Mouse (Mus musculus) embryonic facial prominence, embryonic 15.5 days (tissue): Measurements from ENCODE around the gene Gm14548. TPM values are rescaled to one million over a fixed set of nuclear protein-coding genes. Genes with fewer than 3 reads are reported as not detected.

Experiments
- polyA plus RNA-seq: library from polyadenylated mRNA; unstranded; fragments of >200 nt; fragmentation: Nextera tagmentation; extraction: Ambion mirVana; gene quantifications from 2 replicates; pipeline ENCODE4 v1.2.1, GENCODE M21; 2015

Gm14548 gene
- polyA plus RNA-seq, 1 experiment from 2014 or later, result 0.47 TPM

Other genes starting within 250 kb of the Gm14548 start
- 20.1 and 22.3 TPM in 2 replicates for gene Leng1, start 232.3 kb downstream of the Gm14548 start, polyA plus RNA-seq
- 9.5 and 14.3 TPM in 2 replicates for gene Tmc4, start 220.6 kb downstream of the Gm14548 start, polyA plus RNA-seq
- 275 and 298 TPM in 2 replicates for gene Tsen34, start 205.3 kb downstream of the Gm14548 start, polyA plus RNA-seq
- 53.8 and 62.4 TPM in 2 replicates for gene Mboat7, start 204.6 kb downstream of the Gm14548 start, polyA plus RNA-seq
- 1,464 and 1,578 TPM in 2 replicates for gene Rps9, start 194.1 kb downstream of the Gm14548 start, polyA plus RNA-seq
- 1.4 and 1.6 TPM in 2 replicates for gene Pirb, start 177.7 kb downstream of the Gm14548 start, polyA plus RNA-seq
- not detected in 2 replicates for gene Gm15448, start 72.4 kb downstream of the Gm14548 start, polyA plus RNA-seq
- gene Pira2, start 53.1 kb downstream of the Gm14548 start, polyA plus RNA-seq, result 0.41 and 0.52 TPM in 2 replicates
- 0.27 and 0.28 TPM in 2 replicates for gene Lilra6, start 17.4 kb upstream of the Gm14548 start, polyA plus RNA-seq
- 0.95 and 1.0 TPM in 2 replicates for gene Lair1, start 165.1 kb upstream of the Gm14548 start, polyA plus RNA-seq
- gene Ttyh1, start 221.3 kb upstream of the Gm14548 start, polyA plus RNA-seq, result 6.2 and 6.7 TPM in 2 replicates
- gene Leng8, start 238.9 kb upstream of the Gm14548 start, polyA plus RNA-seq, result 64.4 and 82.2 TPM in 2 replicates